Mouse (Mus musculus) embryonic fibroblast, embryonic 13.5 days (primary cell): ENCODE measurements around the gene Aifm3. TPM values are rescaled to one million over a fixed set of nuclear protein-coding genes. Genes with fewer than 3 reads are reported as not detected.

ENCODE experiments used
- H3K27ac ChIP-seq: 2 replicates; pipeline ENCODE4 v1.5.1; 2012; ENCODE audit warnings: low read length, control low read depth, inconsistent platforms; ENCODE audit not compliant: insufficient read depth
- H3K4me1 ChIP-seq: 2 replicates; pipeline ENCODE4 v1.6.1; 2011; ENCODE audit warnings: low read length; ENCODE audit not compliant: control insufficient read depth, insufficient read depth
- H3K4me3 ChIP-seq: 2 replicates; pipeline ENCODE4 v1.5.1; 2011; ENCODE audit warnings: mild to moderate bottlenecking, control low read depth, low read length; ENCODE audit not compliant: insufficient read depth
- CTCF ChIP-seq: IDR thresholded peaks from 2 replicates; pipeline ENCODE4 v1.5.1; 2011; ENCODE audit warnings: mild to moderate bottlenecking, control low read depth, low read length, moderate library complexity, borderline replicate concordance; ENCODE audit not compliant: insufficient read depth
- POLR2A ChIP-seq: IDR thresholded peaks from 2 replicates; pipeline ENCODE4 v1.6.1; 2011; ENCODE audit warnings: low read depth, mild to moderate bottlenecking, control low read depth, low read length, moderate library complexity
- polyA plus RNA-seq: library from polyadenylated mRNA; stranded (reverse); fragments of >200 nt; gene quantifications from 2 replicates; pipeline ENCODE4 v1.2.4, GENCODE M21; 2011; ENCODE audit warnings: low read depth; ENCODE audit not compliant: missing spikeins, insufficient read length

Aifm3 gene
- not detected in 2 replicates for polyA plus RNA-seq

- H3K4me3 ChIP-seq: peak within 1 kb of the TSS; percentile 20; the same call in 1 of the 2 replicates
These were observed at the start of gene Aifm3 for GRCm38 (mm10) chr16:17489469-17490111. TSS of gene Aifm3 (plus strand) at chr16:17489611.

GRCm38 (mm10) chr16:17451541-17452372 lies 37.7 kb upstream of the Aifm3 start, which contains the start of gene Crkl:
TSS of gene Crkl (plus strand) at chr16:17451987.
- TF ChIP-seq CTCF: no peak
- TF ChIP-seq POLR2A: peak; percentile 73
- H3K4me3 ChIP-seq: peak within 1 kb of the TSS; percentile 96
- peaks cover 12% of the 10 kb centered on the region for H3K4me1 ChIP-seq
- H3K27ac ChIP-seq: peak within 1 kb of the TSS; percentile 44

More at GRCm38 (mm10) chr16:17489469-17490111, at the start of gene Aifm3:
- TF ChIP-seq CTCF (no peak), POLR2A (no peak)
- Histone ChIP-seq H3K27ac (no peak within 1 kb of the TSS), H3K4me1 (peaks cover 2% of the 10 kb centered on the region)

GRCm38 (mm10) chr16:17452373-17452715 lies 37.1 kb upstream of the Aifm3 start:
- peak overlapping the region; percentile 44 for H3K27ac ChIP-seq
- H3K4me1 ChIP-seq: peaks cover 15% of the 10 kb centered on the region
- peak overlapping the region; percentile 96 for H3K4me3 ChIP-seq
- TF ChIP-seq POLR2A (no peak), CTCF (no peak)

GRCm38 (mm10) chr16:17456901-17457300 lies 32.5 kb upstream of the Aifm3 start:
- no peak for TF ChIP-seq CTCF
- Histone ChIP-seq H3K4me3 (no peak overlapping the region), H3K4me1 (peaks cover 19% of the 10 kb centered on the region), H3K27ac (peak overlapping the region; percentile 14; the same call in 1 of the 2 replicates)

GRCm38 (mm10) chr16:17460254-17460653 lies 29.2 kb upstream of the Aifm3 start:
- TF ChIP-seq POLR2A: no peak
- no peak for TF ChIP-seq CTCF
- peaks cover 14% of the 10 kb centered on the region for H3K4me1 ChIP-seq
- no peak overlapping the region for H3K27ac ChIP-seq
- H3K4me3 ChIP-seq: no peak overlapping the region

GRCm38 (mm10) chr16:17461596-17461995 lies 27.8 kb upstream of the Aifm3 start:
- Histone ChIP-seq H3K27ac (no peak overlapping the region), H3K4me1 (peaks cover 8% of the 10 kb centered on the region), H3K4me3 (no peak overlapping the region)
- TF ChIP-seq CTCF (no peak), POLR2A (no peak)

GRCm38 (mm10) chr16:17463184-17463583 lies 26.2 kb upstream of the Aifm3 start:
- H3K27ac ChIP-seq: no peak overlapping the region
- H3K4me1 ChIP-seq: 0 out of 2 replicates have a peak, but pooled peaks cover 3% of the 10 kb centered on the region
- no peak for TF ChIP-seq CTCF
- TF ChIP-seq POLR2A: no peak
- no peak overlapping the region for H3K4me3 ChIP-seq

- no peak overlapping the region for H3K4me3 ChIP-seq
- no peaks in the 10 kb centered on the region for H3K4me1 ChIP-seq
- H3K27ac ChIP-seq: no peak overlapping the region
- TF ChIP-seq POLR2A: no peak
- TF ChIP-seq CTCF: no peak
These were observed 22.3 kb upstream of the Aifm3 start for GRCm38 (mm10) chr16:17466875-17467663.

GRCm38 (mm10) chr16:17472498-17472897 lies 16.9 kb upstream of the Aifm3 start:
- Histone ChIP-seq H3K4me1 (no peaks in the 10 kb centered on the region), H3K4me3 (no peak overlapping the region), H3K27ac (no peak overlapping the region)
- no peak for TF ChIP-seq POLR2A
- TF ChIP-seq CTCF: no peak
